Mouse (Mus musculus) 416B (cell line): ENCODE data around the gene Msl3l2.

Experiments
- DNase-seq: peaks from one replicate; pipeline ENCODE4 v3.0.0; 2011; ENCODE audit warnings: low read depth

The Msl3l2 gene

DNA sequence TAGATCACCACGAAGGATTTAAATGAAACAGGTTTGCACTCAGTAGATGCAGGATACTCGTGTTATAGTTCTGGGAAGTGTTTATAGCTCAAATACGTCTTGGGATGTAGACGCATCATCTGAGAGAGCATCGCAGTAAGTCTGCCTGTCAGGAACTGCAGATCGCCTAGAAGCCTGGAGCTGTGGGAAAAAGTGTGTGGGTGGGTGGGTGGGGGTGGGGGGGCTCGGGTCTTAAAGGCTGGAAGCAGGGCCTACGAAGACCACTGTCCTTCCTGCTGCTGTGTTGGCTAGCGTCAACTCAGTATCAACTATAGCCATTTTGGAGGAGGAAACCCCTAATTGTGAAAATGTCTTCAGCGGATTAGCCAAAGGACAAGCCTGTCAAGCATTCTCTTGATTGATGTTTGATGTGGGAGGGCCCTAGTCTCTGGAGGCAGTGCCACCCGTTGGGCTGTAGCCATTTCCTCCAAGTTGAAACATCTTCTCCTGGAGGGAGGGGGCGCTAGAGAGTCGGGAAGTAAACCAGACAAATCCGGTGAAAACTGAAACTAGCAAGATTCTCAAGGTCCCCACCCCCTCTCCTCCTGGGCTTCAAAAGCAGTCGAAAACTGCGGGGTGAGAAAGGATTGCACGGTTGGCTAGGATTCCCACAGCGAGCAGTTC, at the start of gene Msl3l2:
Gene Msl3l2 (plus strand): TSS at position 585 of the 663 bp plus-strand sequence.
- peak; percentile 19 for DNase-seq

- DNase-seq: no peak
Measured at GRCm38 (mm10) chr10:56058979-56059422, 47.7 kb upstream of the Msl3l2 start.

DNA sequence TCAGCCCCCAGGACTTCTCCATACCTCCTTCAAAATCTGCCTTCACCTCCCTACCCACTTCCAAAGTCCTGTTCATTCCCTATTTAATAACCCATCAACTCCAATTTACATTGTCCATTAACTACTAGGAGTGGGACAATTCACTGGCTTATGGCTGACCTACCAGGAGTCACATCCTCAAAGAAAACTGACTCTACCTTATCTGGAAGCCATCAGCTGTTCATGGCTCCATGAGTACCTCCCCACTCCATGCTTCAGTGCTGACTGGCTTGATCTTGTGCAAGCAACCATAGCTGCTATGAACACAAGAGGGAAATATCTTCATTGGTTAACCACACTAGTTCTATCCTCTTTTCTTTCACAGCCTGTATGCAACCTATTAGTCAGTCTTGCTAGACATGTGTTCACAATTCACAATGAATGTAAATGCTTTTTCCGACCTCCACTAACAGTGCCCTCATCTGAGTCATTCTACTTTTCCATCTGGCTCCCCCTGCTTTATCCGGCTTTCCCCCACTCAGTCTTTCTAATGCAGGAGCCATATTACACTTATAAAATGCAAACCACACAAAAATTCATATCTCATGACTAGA, 45.4 kb upstream of the Msl3l2 start:
- peak; percentile 48 for DNase-seq

DNA sequence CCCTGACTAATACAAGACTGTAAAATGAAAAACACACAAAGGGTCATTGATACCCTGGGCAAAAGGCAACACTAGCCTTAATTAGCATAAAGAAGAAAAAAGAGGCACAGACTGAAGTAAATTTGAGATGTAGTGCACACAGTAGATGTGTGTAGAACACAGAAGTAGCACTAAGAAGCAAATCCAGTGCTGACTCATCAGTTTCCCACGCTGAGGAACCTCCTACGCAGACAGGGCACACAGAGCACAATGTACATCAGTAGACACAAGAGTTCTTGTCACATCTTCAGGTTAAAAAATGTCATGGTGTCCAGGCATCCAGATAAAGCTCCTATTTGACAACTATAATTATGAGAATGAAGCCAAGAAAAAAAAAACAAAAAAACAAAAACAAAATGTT, 44.0 kb upstream of the Msl3l2 start:
- no peak for DNase-seq

GRCm38 (mm10) chr10:56089714-56090113, 17.0 kb upstream of the Msl3l2 start:
- DNase-seq: no peak

DNA sequence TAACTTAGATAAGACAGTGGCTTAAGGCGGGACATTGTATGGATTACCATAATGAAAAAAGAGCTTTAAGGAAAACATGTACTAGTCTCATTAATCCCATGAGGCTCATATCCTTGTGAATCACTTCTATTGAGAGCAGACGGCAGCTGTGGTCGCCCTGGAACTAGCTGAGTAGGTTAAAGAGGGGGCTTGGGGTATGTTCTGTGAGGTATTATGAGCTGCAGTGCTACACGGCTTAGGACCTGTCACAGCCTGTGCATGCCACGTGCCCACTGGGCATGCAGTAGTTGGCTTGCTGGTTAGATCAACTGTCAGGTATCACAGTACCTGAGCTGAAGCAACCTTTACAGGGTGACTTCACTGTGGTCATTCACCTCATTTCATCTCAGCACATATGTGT, 12.1 kb upstream of the Msl3l2 start:
- no peak for DNase-seq

GRCm38 (mm10) chr10:56096757-56097156, 10.0 kb upstream of the Msl3l2 start:
- DNase-seq: no peak

DNA sequence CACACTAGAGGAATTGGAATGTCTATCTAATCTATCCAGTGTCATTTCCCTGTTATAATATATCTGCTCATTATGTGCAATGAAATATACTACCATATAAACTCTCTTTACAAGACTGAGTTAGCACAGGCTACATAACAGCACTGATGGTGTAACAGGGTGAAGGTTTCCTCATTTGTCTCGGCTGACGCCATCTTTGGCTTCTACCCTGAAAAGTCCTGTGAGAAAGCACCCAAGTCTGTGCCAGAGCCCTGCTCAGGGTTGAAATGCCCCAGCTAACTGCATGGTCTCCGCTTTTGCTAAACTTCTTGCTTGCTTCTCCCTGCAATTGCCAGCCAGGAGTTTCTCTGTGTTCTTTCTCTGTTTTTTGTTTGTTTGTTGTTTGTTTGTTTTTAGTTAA, 7.6 kb upstream of the Msl3l2 start:
- DNase-seq: no peak

GRCm38 (mm10) chr10:56099641-56100310, 6.9 kb upstream of the Msl3l2 start:
- no peak for DNase-seq

DNA sequence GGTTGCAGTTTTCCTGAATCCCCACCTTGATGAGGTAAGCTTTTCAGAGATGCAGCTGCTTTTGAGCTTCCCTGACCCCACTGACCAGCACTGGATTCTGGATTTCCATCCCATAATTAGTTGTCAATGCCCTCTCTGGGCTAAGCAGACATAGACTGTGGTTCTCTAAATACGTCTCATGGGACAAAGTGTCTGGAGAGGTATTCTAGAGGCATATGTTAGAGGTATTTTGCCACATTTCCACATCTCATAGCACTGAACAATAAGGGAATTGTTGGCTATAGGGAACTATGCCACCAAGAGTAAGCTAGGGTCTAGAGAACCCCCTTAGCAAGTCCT, 248 bp downstream of the Msl3l2 start:
- DNase-seq: no peak

DNA sequence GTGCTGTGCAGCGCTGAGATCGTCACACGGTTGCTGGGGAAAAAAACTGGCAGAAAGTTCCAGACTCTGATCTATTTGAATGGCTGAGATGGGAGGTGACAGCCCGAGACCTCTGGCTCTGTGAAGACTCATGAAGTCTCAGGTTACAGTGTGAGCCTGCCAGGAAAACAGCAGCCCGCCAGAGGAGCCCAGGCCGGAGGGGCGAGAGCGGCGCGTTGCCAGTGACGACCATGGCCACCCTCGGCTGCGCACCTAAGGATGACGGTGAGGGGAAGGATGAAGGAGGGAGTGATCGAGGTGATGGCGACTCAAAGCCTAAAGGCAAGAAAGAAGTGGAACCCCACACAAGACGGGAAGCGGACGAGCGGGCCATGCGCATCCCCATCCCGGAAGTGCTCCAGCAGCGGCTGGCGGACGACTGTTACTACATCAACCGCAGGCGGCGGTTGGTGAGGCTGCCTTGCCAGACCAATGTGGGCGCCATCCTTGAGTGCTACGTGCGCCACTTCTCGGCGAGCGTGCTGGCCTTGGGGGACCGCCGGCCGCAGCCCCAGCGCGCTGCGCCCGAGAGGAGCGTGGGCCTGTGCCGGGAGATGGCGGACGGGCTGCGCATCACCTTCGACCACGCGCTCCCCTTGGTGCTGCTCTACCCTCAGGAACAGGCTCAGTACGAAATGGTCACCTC, 8.4 kb downstream of the Msl3l2 start:
- DNase-seq: no peak

DNA sequence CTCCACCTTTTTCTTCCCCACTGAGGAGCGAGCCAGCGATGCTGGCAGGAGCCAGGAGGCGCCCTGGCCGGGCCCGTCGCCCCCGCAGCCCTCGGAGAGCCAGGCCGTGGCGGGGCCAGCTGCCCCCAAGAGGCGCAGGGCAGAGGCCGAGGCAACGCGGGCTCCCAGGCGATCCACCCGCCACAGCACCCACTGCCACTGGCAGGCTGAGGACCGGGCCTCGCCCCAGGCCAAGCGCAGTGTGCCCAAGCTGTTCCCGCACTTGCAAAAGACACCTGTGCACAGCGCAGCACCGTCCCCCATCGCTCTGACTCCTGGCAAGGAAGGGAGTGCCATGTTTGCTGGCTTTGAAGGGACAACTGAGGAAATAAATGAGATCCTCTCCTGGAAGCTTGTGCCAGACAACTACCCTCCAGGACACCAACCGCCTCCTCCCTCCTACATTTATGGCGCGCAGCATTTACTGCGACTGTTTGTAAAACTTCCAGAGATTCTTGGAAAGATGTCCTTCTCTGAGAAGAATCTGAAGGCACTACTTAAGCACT, 9.0 kb downstream of the Msl3l2 start:
- DNase-seq: no peak

DNA sequence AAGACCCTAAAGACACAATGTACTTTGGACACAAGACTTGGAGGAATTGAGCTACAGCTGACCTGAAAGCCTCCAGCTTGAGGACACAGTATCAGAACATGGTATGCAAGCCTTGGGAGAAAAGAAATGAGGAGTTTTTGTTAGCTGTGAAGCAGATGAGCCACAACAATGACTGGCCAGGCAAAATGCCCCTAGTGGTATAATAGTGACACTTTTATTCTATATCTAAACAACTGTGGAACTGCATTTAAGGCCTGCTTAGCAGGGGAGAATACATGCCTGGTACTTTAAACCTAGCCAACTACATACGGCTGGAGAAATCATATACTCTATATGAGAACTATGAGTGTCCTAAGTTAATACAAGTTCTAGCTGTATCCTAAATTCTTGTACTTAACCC, 20.3 kb downstream of the Msl3l2 start:
- no peak for DNase-seq

- DNase-seq: no peak
Measured at GRCm38 (mm10) chr10:56129642-56130041, 22.9 kb downstream of the Msl3l2 start.

- DNase-seq: no peak
Measured at GRCm38 (mm10) chr10:56137191-56137590, 30.5 kb downstream of the Msl3l2 start.

DNA sequence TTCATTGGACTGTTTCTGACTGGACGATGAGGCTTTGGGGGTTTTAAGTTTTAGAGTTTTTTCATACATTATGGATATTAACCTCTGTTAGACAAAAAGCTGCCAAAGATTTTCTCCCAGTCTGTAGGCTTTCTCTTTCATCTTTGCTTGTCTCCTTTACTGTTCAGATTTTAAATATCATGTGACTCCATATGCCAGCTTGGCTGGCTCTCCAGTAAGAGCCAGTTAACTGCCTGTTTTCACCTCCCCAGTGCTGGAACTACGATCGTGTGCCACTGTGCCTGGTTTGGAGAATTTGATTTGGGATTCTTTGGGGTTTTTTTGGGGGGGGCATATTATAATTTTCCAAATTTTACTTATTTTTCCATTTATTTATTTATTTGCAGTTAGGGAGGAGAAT, 42.2 kb downstream of the Msl3l2 start:
- no peak for DNase-seq

DNA sequence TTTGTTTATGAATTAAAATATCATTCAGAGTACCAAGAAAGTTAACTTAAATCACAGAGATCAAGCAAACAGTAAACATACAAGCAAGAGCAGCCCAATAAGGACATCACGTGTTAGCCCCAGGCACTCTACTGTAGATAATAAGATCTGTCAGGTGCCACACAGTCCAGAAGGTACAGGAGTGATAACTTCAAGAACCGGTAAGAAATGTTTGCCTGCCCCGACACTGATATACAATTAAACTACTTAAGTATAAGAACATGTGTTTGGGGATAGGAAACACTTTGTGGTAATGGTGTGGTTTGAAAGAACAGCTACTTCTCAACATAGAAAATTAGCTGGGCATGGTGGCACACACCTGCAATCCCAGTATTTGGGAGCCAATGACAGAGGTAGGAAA, 50.2 kb downstream of the Msl3l2 start:
- peak; percentile 5 for DNase-seq

DNA sequence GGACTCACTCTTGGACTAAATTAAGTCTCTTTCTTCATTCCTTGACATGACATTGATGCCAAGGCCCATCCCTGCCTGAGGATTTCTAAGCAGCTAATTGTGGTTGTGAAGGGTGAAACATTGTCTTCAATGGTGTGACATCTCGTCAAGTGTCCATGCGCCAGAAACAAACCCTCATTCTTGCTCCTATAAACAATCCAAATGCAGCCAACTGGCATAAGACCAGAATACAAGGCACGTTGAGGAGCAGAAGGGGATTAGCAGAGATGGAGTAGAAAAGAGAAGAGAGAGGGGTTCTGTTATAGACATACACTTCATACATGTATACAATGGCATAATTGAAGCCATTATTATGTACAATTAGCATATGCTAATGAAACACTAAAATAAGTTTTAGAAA, 51.5 kb downstream of the Msl3l2 start:
- no peak for DNase-seq

DNA sequence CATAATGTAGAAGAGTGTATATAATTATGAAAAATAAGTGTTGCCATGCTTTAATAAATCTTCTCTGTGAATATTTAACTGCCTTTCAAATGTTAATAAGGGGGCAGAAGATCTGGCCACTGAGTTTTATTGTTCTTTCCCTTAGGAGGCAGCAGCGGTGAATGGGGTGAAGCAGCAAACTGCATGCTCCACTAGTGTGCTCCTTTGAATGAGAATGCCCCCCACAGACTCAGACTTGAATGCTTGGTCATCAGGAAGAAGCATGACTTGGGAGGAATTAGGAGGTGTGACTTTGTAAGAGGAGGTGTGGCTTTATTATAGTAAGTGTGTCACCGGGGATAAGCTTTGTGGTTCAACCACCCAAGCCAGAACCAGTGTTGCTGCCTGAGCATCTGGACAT, 52.0 kb downstream of the Msl3l2 start:
- DNase-seq: peak; percentile 39

GRCm38 (mm10) chr10:56164411-56164810, 57.7 kb downstream of the Msl3l2 start:
- DNase-seq: peak; percentile 5

GRCm38 (mm10) chr10:56165758-56166157, 59.0 kb downstream of the Msl3l2 start:
- no peak for DNase-seq
